Mouse (Mus musculus) ovary, postnatal 14 days (tissue): ENCODE results near the gene Becn1.
"Not testable (repeated sequence)": the region's sequence is repeated elsewhere in the genome, so short reads cannot be mapped to it uniquely, and the experiment has no call there.

Experiments
- DNase-seq: peaks from one replicate; pipeline ENCODE4 v3.0.0; 2022; ENCODE audit warnings: low spot score

The Becn1 gene

DNA sequence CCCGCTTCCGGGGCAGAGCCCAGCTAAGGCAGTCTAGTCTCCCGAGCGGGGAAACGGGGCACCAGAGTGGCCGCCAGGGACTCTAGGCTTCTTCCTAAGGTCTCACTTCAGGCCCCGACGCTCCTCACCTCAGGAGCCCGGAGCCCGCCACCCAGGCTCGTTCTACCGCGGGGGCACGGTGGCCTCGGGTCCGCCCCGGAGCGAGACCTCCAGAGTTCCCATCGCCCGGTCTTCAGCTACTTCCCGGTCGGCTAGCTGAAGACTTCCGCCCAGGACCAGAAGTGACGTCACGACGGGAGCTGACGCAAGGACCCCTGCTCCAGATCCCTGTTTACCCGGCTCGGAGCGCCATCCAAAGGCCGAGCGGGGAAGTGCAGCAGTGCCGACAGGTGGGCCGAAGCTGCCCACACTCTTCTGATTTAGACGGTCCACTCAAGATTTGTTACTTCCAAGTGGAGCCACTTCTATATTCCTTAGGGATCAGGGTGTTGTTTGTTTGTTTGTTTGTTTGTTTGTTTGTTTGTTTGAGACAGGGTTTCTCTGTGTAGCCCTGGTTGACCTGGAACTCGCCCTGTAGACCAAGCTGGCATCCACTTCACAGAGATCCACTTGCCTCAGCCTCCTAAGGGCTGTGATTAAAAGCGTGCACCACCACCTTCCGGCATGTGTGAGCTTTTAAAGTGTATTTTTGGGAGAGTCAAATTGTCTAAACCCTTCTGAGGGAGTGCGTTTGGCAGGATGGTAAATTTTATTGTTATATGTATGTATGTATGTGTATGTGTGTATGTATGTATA is at the start of gene Becn1:
Gene Becn1, minus strand, starts transcription at position 283 of the 795 bp plus-strand sequence.
- peak; percentile 99 for DNase-seq

DNA sequence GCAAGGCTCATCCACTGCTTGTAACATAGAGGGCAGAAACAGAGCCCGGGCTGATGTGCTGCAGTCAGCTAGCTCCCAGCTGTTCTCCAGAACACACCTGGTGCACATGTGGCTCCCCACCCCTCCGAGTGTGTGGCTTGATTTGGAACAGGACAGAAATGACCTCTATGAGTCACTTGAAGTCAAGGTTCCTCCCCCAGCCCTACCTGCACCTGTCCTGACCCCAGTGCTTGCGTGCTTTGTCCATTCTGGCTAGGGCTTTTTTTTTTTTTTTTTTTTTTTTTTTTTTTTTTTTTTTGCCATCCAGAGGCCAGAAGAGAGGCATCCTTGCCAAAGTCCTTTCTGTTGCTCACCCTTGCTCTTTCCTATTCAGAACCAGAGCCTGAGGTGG is 49.6 kb upstream of the Becn1 start:
- no peak for DNase-seq

GRCm38 (mm10) chr11:101351100-101351720 is 49.1 kb upstream of the Becn1 start:
- no peak for DNase-seq

DNA sequence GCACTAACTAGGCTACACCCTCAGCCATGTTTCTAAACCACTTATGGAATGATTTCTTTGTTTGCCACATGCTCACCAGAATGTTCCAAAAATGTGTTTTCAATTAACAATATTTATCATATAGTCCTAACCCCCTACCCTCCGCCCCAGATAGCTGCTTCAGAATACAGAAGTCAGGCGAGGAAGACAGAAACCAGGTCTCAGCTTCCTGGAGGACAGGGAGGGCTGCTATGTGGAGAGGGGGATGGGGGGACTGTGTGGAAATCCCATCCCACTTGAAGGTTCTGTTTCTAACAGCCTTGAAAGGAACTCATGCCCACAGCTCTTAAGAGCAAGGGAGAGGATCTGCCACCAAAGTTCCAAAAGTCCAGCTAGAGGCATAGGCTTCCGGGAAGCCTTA is 47.1 kb upstream of the Becn1 start:
- no peak for DNase-seq

DNA sequence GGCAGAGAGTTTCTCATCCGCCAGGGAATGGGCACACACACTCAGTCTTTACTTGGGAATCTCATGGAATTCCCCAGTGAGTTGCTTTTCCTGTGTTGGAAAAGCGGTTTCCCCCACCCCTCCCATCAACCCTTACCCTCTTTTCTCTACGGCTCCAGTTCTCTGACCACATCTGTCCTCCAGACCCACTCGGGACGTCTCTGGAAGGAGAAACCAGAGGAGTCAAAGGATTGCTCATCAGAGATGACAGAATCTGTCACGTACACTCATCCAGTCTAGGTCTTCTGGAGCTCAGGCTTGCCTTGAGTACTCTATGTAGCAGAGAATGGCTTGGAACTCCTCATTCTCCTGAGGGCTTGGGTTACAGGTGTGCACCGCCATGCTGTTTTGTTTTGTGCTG is 46.7 kb upstream of the Becn1 start:
- DNase-seq: no peak

- no peak for DNase-seq
Observed at GRCm38 (mm10) chr11:101347083-101347775, 45.1 kb upstream of the Becn1 start.

GRCm38 (mm10) chr11:101338123-101338760 is 36.2 kb upstream of the Becn1 start:
- no peak for DNase-seq

- DNase-seq: no peak
Observed at GRCm38 (mm10) chr11:101335685-101336084, 33.6 kb upstream of the Becn1 start.

GRCm38 (mm10) chr11:101334516-101334915 is 32.4 kb upstream of the Becn1 start:
- no peak for DNase-seq

GRCm38 (mm10) chr11:101334023-101334422 is 31.9 kb upstream of the Becn1 start:
- no peak for DNase-seq

GRCm38 (mm10) chr11:101332537-101332936 is 30.5 kb upstream of the Becn1 start:
- DNase-seq: no peak

- not testable (repeated sequence) for DNase-seq
Observed at GRCm38 (mm10) chr11:101330961-101331360, 28.9 kb upstream of the Becn1 start.

DNA sequence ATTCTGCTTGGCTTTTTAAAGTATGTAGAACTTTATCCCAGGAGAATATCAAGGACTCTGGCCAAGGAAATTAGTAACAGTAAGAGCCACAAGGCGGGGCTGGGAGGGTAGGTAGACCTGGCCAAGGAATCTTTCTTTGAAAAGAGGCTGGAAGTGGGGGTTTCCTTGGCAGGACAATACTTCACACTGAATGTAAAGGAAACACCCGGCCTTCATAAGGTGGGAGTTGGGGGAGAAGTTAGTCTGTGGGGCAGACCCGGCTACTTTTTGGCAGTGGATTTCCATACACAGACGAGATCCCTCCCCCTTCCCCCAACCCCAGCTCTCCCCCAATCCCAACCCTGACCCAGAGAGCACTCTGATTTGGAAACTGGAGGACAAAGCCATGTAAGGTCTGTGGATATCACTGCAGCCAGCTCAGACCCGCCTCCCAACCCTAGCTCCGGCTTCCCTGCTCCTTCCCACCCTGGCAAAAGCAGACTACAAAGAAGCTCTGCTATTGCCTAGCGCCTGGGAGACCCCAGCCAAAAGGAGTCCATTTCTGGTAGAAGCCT is 28.4 kb upstream of the Becn1 start, which contains the start of gene Aoc3:
Gene Aoc3, plus strand, starts transcription at position 235 of the 554 bp plus-strand sequence.
- DNase-seq: peak; percentile 29

- no peak for DNase-seq
Observed at GRCm38 (mm10) chr11:101328941-101329635, 27.0 kb upstream of the Becn1 start.

DNA sequence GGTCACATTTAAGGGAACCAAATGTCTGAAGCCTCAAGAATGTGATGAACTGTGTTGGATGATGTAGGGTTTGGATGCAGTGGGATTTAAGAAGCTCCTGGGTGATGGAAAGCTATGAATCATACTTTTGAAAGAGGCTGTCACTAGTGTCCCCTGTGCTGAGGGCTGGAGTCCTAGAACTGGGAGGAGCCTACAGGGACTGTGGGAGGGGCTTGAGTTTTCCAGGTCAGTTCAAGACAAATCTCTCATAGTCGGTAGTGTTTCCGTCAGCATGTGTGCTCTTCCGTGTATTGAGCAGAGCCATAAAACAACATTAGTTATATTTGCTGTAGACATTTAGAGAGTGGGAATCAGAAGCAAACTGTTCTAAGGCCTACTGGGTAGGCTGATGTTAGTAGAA is 25.2 kb upstream of the Becn1 start:
- DNase-seq: no peak

GRCm38 (mm10) chr11:101326147-101326546 is 24.1 kb upstream of the Becn1 start:
- no peak for DNase-seq

GRCm38 (mm10) chr11:101325201-101325600 is 23.1 kb upstream of the Becn1 start:
- not testable (repeated sequence) for DNase-seq

DNA sequence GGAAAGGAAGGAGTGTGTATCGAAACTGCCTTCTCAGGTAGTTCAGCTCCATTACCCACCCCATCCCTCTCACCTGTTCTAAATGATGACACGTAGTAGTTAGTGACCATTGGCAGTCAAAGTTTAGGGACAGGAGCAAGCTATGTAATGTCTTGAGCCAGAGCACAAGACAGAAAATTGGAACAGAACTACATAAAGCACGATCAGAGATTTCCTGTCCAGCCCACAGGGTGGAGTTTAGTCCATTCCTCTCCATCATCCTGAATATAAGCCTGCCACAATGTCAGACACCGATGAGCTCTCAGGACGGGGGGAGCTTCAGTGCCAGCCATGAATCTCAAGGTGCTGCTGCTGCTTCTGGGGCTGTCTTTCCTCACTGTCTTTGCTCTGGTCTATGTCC is 22.7 kb upstream of the Becn1 start, which contains the start of gene Aoc2:
Gene Aoc2, plus strand, starts transcription at position 301 of the 400 bp plus-strand sequence.
- DNase-seq: no peak

DNA sequence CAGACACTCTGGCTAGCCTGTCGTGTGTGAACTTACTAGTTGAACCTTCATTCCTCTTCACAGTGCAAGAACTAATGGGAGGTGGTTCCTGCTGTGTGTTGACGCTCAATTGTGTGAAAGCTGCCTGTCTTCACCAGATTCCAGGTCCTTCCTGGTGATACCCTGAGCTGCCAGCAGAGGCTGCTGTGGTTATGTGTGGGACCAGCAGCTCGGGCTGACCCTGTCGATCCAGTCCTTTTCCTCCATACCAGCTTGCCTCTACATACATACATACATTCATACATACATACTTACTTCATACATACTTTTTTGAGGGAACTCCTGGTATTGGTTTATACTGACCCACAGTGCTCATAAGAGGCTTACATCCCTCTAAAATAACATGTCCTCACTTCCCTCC is 21.5 kb upstream of the Becn1 start:
- peak; percentile 53 for DNase-seq

GRCm38 (mm10) chr11:101316501-101316917 is 14.4 kb upstream of the Becn1 start:
- DNase-seq: no peak
